Mouse (Mus musculus) heart, embryonic 13.5 days (tissue): ENCODE measurements around the gene Oxtr. TPM values are rescaled to one million over a fixed set of nuclear protein-coding genes. Genes with fewer than 3 reads are reported as not detected.

ENCODE experiments used
- ATAC-seq: fragments of 200-750 bp; cut with Nextera tagmentation; 2 replicates; pipeline ENCODE4 v1.8.0; 2017; ENCODE audit warnings: moderate TSS enrichment; ENCODE audit not compliant: insufficient number of reproducible peaks, low FRiP score, low TSS enrichment; ENCODE audit errors: extremely low read depth
- H3K27ac ChIP-seq: fragments of 300-500 bp; sonication (generic); replicated peaks from 2 replicates; pipeline ENCODE4 v1.5.1; 2015; ENCODE audit warnings: moderate library complexity, mild to moderate bottlenecking, inconsistent platforms
- H3K27me3 ChIP-seq: fragments of 300-500 bp; sonication (generic); replicated peaks from 2 replicates; pipeline ENCODE4 v1.6.1; 2015; ENCODE audit warnings: mild to moderate bottlenecking, inconsistent platforms
- H3K36me3 ChIP-seq: fragments of 300-500 bp; sonication (generic); 2 replicates; pipeline ENCODE4 v1.6.1; 2015; ENCODE audit warnings: mild to moderate bottlenecking, inconsistent platforms
- H3K4me1 ChIP-seq: fragments of 300-500 bp; sonication (generic); 2 replicates; pipeline ENCODE4 v1.6.1; 2015; ENCODE audit warnings: inconsistent platforms
- H3K4me2 ChIP-seq: fragments of 300-500 bp; sonication (generic); 2 replicates; pipeline ENCODE4 v1.6.1; 2015; ENCODE audit warnings: inconsistent platforms, mild to moderate bottlenecking, moderate library complexity
- H3K4me3 ChIP-seq: fragments of 300-500 bp; sonication (generic); 2 replicates; pipeline ENCODE4 v1.5.1; 2015; ENCODE audit warnings: moderate library complexity, mild to moderate bottlenecking, inconsistent platforms
- H3K9ac ChIP-seq: fragments of 300-500 bp; sonication (generic); 2 replicates; pipeline ENCODE4 v1.6.1; 2015; ENCODE audit warnings: inconsistent platforms, mild to moderate bottlenecking, moderate library complexity
- H3K9me3 ChIP-seq: fragments of 300-500 bp; sonication (generic); 2 replicates; pipeline ENCODE4 v1.6.1; 2016; ENCODE audit warnings: inconsistent platforms
- WGBS: fragments of 180-500 bp; shearing (Covaris S2); methylation state at CpG from one replicate; pipeline ENCODE4 v1.1.7; 2015; ENCODE audit warnings: mixed read lengths; 5-methylcytosine and 5-hydroxymethylcytosine counted together
- polyA plus RNA-seq: library from polyadenylated mRNA; unstranded; fragments of >200 nt; fragmentation: Nextera tagmentation; extraction: Ambion mirVana; gene quantifications from 2 replicates; pipeline ENCODE4 v1.2.1, GENCODE M21; 2015

Oxtr gene
- polyA plus RNA-seq, 1 experiment from 2014 or later, result 0.12 TPM

DNA sequence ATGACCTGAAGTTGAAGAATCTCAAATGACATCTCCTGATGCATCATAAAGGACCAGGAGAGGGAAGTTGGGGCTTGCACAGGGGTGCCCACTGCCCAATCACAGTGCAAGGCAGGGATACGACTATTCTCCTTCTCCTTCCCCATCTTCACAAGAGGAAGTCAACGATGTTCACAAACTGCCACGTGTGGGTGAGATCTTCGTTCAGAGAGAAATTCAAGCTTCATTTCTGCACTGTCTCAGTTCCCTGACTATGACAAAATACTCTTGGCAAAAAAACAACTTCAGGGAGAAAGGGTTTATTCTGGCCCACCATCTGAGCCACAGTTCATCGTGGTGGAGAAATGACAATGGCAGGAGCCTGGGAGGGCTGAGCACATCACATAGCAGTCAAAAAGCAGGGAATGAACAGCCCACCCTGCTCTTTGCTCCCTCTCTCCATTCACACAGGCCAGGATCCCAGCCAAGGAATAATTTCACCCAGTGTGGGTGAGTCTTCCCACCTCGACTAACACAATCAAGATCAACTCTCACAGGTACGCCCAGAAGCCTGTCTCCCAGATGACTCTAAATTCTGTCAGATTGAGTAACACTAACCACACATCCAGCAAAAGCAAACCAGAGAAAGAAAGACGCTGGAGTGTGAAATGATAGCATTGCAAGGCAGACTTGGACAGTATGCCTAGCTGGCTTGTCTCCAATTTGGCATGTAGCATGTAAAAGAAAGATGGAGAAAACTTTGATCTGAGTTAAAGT, 65.8 kb downstream of the Oxtr start:
- Histone ChIP-seq H3K9ac (no peak overlapping the region), H3K9me3 (peaks cover 7% of the 10 kb centered on the region; the same call in 1 of the 2 replicates), H3K27ac (no peak overlapping the region), H3K4me1 (no peaks in the 10 kb centered on the region), H3K4me2 (no peak overlapping the region), H3K27me3 (no peaks in the 10 kb centered on the region), H3K36me3 (no peaks in the 10 kb centered on the region), H3K4me3 (no peak overlapping the region)
- no peak for ATAC-seq
- 67% methylated on average over 8 of the region's 8 CpGs for WGBS

Other genes with a start within 250 kb of the Oxtr start
- gene Lmcd1, start 216.2 kb downstream of the Oxtr start, polyA plus RNA-seq, result 47.8 and 56.7 TPM in 2 replicates
- 0.60 and 0.84 TPM in 2 replicates for gene Ssu2, start 101.9 kb downstream of the Oxtr start, polyA plus RNA-seq
- gene Cav3, start 30.4 kb downstream of the Oxtr start, polyA plus RNA-seq, result 75.5 and 87.9 TPM in 2 replicates
- gene Rad18, start 206.7 kb upstream of the Oxtr start, polyA plus RNA-seq, result 22.3 and 23.6 TPM in 2 replicates